Mouse (Mus musculus) retina, embryonic 14.5 days (tissue): ENCODE measurements at regions not wholly inside any gene's neighbourhood (a gene's known extent, or its start where the extent isn't known, plus 50 kb on each side); places are given as distances from the start of the nearest gene placed in this dataset.
A peak's percentile ranks its signal among the peaks of the same experiment; 100 is the strongest.
"Not testable (repeated sequence)": the region's sequence is repeated elsewhere in the genome, so short reads cannot be mapped to it uniquely, and the experiment has no call there.

Experiments used
- DNase-seq: peaks from one replicate; pipeline ENCODE4 v3.0.0-alpha.2; 2015; ENCODE audit warnings: low spot score

DNA sequence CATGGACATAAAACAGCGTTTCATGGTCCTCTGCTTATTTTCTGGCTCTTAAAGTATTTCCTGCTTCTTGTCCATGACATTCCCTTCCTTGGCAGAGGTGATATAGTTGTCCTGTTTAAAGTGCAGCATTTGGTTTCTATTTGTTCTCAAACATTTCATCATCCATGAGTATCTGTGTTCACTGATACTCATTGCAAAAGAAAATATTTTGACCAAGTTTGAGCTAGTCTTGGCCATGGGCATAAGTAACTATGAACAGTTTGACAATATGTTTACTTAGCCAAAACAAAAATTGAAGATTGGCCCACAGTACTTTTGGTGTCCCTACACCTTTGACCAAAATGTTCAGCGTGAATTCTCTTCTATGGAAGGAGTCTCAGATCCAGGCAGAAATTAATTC is 58.7 kb upstream of the 2310057J18Rik start:
- DNase-seq, result not testable (repeated sequence)

DNA sequence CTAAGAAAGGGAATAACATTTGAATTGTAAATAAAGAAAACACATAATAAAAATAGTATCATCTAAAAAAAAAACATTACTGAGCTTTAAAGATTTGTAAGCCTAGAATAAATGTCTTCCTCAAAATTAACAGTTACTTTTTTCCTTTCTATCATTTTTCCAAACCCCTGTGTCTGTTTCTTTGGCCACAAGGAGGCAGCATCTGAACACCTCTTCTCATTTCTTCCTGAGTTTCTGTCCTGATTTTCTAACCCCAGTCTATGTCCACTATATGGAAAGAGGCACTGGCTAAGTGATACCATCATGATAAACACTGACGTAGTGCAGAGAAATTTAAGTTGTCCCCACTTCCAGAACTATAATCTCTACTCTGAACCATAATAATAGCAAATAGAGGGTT is 55.8 kb upstream of the Soga3 start:
- peak; percentile 66 for DNase-seq
